Mouse (Mus musculus) MEL-GATA-1-ER (cell line): ENCODE data around the gene Bckdk.
"Not testable (repeated sequence)": the region's sequence is repeated elsewhere in the genome, so short reads cannot be mapped to it uniquely, and the experiment has no call there.

Experiments
- DNase-seq: peaks from one replicate; pipeline ENCODE4 v3.0.0-alpha.2; 2012; ENCODE audit warnings: low read depth; ENCODE audit errors: extremely low read depth

Gene Bckdk

DNA sequence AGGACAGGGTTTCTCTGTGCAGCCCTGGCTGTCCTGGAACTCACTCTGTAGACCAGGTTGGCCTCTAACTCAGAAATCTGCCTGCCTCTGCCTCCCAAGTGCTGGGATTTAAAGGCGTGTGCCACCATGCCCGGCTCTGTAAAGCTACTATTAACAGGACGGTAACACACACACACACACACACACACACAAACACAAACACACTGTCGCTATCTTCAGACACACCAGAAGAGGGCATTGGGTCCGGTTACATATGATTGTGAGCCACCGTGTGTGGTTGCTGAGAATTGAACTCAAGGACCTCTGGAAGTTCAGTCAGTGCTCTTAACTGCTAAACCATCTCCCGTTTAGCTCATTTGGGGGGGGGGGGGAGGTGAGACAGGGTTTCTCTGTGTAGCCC lies 8.0 kb upstream of the Bckdk start:
- not testable (repeated sequence) for DNase-seq

- DNase-seq, result no peak
Measured at GRCm38 (mm10) chr7:127896384-127896783, 7.5 kb upstream of the Bckdk start.

DNA sequence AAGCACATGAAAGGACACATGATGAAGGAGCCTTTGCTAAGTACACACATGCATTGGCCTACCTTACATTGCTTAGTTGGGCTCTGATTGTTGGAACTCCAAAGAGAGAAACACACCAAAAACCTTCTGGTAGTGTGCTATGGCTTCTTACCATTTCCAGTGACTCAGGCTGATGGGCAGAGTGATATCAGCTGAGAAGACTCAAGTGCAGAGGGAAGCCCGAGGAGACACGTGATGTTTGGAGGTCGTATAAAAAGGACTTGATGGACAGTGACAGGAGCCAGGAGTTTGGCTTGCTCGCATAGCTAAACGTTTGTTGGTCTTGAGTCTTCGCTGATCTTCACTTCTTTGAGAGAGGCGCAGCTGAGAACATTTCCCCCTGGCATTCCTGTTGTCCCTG lies 6.3 kb upstream of the Bckdk start:
- no peak for DNase-seq

GRCm38 (mm10) chr7:127898179-127898956 lies 5.5 kb upstream of the Bckdk start:
- DNase-seq, result no peak

DNA sequence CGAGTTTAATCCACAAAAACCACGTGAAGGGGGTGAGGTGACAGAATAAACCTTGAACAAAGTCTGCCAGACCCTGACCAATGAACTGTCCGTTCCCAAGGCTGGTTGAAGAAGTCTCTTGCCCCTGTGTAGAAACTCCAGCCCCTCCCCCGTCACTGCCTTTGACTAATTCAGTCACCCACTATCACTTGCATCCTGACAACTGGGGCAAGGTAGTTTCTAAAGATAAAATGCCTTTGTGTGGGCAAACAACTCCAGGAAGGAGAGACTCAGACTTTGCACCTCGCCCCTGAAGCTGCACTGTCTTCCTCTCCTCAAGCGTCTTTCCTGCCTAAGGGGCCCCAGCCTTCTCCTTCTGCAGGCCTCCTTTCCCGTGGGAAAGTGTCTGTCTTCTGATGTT lies 3.9 kb upstream of the Bckdk start:
- DNase-seq, result no peak

DNA sequence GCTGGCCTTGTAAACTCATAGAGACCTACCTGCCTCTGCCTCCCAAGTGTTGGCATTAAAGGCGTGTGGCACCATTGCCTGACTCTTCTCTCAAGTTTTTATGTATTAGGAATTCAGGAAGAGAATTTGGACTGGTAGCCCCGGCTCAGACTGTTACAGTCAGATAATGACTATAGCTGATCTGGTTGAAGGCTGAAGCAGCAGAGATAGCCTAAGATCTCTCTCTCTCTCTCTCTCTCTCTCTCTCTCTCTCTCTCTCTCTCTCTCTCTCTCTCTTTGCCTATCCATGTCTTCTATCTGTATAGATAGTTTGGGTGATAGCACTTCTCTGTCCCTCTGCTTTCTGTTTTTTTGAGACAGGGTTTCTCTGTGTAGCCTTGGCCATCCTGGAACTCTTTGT lies 2.1 kb upstream of the Bckdk start:
- no peak for DNase-seq

GRCm38 (mm10) chr7:127907939-127908338 lies 4.1 kb downstream of the Bckdk start:
- DNase-seq, result no peak

DNA sequence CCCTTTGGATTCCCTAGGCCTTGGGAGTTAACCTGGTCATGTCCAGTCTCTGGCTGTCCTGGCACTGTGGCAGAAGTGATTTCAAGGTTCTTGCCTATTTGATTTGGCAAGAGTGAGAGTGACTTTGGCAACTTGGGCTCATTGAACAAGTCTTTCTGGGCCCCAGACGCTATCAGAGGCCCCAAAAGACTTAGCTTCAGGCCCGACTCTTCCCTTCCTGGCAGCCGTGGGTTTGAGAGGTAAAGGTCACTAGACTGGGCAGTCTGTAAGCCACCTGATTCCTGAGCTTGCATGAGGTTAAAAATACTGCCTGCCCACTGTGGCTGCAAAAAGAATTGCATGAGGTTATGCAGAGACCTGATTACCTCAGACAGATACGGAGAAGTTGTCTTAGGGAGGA lies 4.8 kb downstream of the Bckdk start:
- DNase-seq, result no peak

DNA sequence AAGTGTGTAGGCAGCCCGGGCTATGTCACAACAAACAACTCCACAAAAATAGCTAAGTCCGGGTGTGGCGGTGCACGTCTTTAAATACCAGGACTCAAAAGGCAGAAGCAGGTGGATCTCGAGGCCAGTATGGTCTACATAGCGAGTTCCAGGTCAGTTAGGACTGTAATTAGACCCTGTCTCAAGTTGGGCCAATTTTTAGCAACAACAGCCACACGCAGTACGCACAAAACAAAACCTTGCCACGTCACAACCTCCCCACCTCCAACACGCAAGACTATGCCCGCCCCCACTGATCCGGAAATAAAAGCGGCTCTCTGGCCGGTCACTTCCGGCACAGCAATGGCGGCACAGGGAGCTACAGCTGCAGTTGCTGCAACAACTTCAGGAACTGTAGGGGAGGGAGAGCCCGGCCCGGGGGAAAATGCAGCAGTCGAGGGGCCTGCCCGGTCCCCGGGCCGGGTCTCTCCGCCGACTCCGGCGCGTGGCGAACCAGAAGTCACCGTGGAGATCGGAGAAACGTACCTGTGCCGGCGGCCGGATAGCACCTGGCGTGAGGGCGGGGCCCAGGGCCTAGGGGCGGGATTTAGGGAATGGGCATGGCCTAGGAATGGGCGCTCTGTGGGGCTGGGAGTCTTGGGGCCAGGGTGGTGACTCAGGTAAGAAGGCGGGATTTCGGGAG lies 8.4 kb downstream of the Bckdk start, which contains the start of gene Kat8:
Gene Kat8 (plus strand): TSS at position 327 of the 682 bp plus-strand sequence.
- peak; percentile 84 for DNase-seq

DNA sequence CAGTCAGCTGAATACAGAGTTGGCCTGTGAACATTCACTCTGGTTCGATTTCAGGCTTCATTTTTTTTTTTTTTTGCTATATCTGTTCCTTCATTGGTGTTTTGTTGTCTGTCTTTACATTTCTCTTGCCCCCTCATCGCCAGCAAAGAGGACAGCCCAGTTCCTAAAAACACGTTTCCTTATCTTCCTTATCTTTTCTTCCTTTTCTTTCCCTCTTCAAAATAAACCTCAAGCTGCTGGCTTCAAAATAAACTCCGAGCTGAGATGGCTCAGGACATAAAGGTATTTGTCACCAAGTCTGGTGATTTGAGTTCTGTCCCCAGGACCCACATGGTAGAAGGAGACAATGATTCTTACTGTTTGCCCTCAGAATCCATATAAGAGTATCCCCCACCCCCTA lies 9.1 kb downstream of the Bckdk start:
- DNase-seq, result no peak

- no peak for DNase-seq
Measured at GRCm38 (mm10) chr7:127915293-127915692, 11.4 kb downstream of the Bckdk start.

GRCm38 (mm10) chr7:127918203-127918602 lies 14.3 kb downstream of the Bckdk start:
- DNase-seq, result peak; percentile 22

- DNase-seq, result no peak
Measured at GRCm38 (mm10) chr7:127919290-127919689, 15.4 kb downstream of the Bckdk start.

DNA sequence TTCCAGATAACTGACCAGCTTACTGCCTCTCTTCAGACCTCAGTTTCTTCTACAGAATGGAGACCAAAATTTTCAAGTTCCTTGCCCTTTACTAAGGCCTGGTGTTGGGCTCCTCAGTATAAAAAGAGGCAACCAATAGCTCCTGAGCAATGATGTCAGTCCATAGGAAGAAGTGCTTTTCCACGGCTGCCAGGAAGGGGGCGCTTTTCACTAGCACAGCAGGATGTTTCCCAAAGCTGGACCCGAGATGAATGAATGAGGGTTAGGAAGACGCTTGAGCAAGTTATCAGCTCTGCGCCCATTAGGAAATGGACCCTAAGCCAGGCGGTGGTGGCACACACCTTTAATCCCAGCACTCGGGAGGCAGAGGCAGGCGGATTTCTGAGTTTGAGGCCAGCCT lies 17.6 kb downstream of the Bckdk start:
- peak; percentile 26 for DNase-seq

- DNase-seq, result peak; percentile 66
Measured at GRCm38 (mm10) chr7:127922451-127923275, 18.8 kb downstream of the Bckdk start.

GRCm38 (mm10) chr7:127923714-127924113 lies 19.8 kb downstream of the Bckdk start:
- DNase-seq, result no peak

DNA sequence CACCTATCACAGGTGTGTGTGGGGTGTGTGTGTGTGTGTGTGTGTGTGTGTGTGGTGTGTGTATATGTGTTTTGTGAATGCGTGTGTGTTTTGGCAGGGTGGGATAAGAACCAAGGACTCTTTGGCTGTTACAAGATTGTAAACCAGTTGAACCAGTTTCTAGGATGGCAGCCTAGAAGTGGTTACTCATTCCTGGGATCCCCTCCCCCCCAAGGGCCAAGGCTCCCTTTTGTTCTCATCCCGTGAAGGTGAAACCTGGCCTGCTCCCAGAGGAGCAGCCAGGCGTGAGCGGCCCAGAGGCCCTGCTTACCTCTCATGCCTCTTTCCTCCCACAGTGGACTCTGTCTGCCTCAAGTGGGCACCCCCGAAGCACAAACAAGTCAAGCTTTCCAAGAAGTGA lies 21.4 kb downstream of the Bckdk start:
- DNase-seq, result no peak

DNA sequence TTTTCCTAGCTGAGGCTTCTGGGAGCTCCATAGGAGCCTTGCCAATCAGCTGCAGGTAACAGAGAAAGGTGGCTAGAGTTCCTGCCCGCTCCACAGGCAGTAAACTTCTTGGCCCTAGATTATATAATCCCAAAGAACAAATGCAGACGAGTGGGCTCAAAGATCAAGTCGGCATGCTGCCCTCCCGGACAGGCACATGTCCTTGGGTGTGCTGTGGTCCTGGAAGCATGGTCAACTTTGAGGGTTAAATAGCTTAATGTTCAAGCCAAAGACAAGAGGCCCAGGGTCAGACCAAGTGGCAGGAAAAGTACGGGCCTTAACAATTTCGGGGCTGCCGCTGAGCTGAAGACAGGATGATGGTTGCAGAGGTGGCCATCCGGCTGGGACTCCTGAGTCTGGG lies 22.2 kb downstream of the Bckdk start:
- DNase-seq, result no peak

GRCm38 (mm10) chr7:127926846-127927245 lies 23.0 kb downstream of the Bckdk start:
- no peak for DNase-seq

DNA sequence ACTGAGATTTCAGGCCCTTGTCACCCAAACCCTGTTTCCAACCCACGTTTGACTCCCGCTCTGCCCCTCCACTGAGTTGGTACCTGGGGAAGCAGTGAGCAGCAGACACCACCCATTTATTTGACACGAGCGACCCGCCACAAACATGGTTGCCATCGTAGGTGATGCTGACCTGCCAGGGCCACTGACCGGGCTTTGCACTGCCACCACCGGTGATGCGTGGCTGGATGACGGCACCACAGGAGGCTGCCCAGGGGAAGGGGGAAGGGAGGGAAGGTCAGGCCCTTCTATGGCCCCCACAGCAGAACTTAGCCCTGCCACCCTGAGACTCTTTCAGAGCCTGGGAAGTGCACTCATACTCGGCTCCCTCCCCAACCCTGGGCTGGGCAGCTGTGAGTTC lies 23.8 kb downstream of the Bckdk start:
- no peak for DNase-seq

GRCm38 (mm10) chr7:127928596-127928995 lies 24.7 kb downstream of the Bckdk start:
- no peak for DNase-seq

DNA sequence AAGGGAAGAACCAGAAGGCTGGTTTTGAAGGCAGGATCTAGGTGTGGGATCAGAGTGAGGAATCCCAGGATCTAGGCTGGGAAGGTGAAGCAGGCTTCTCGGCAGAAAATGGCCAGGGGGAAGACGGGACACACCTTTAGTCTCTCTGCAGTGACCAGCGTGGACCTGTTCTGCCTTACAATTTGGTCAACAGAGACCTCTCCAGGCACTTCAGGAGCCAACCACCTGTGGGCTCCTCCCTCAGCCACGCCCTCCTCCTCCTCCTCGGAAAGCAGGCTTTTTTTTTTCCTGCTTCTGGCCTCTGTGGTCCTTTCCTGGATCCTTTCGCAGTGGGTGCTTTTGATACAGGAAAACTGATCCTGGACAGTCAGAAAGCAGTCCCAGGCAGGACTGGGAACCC lies 26.0 kb downstream of the Bckdk start, which contains the start of gene Prss8:
Gene Prss8 (minus strand): TSS at position 182 of the 400 bp plus-strand sequence.
- no peak for DNase-seq
